Mouse (Mus musculus): ENCODE results near the gene Rgs8. TPM values are rescaled to one million over a fixed set of nuclear protein-coding genes. Genes with fewer than 3 reads are reported as not detected.

The Rgs8 gene
- 0.70 TPM in 1 of 2 replicates, not detected in the other for polyA plus RNA-seq (2011; ENCODE audit: insufficient read depth, insufficient read length, low replicate concordance, missing spikeins)

GRCm38 (mm10) chr1:153652938-153653623 is at the start of gene Rgs8:
Gene Rgs8, plus strand, starts transcription at chr1:153653025.
- Histone ChIP-seq H3K27ac (ENCODE audit: control insufficient read depth, insufficient read depth, low read depth, low read length, poor library complexity) (no peak within 1 kb of the TSS), H3K4me3 (replicated peaks; ENCODE audit: control insufficient read depth, low read depth, low read length) (no peak within 1 kb of the TSS)

GRCm38 (mm10) chr1:153617340-153617830 is 35.4 kb upstream of the Rgs8 start:
- Histone ChIP-seq H3K4me3 (replicated peaks; ENCODE audit: control insufficient read depth, low read depth, low read length) (no peak overlapping the region), H3K27ac (ENCODE audit: control insufficient read depth, insufficient read depth, low read depth, low read length, poor library complexity) (no peak overlapping the region), H3K4me1 (ENCODE audit: control insufficient read depth, insufficient read depth, low read length) (no peaks in the 10 kb centered on the region; the same call in 1 of the 2 replicates)
- TF ChIP-seq CTCF (IDR thresholded peaks at IDR 0.05; ENCODE audit: control insufficient read depth, insufficient read depth, low read length): no peak
- no peak for TF ChIP-seq POLR2A (IDR thresholded peaks at IDR 0.05; ENCODE audit: borderline replicate concordance, control insufficient read depth, low read depth, low read length)
- 28% methylated on average over 9 of the region's 9 CpGs for WGBS

More at GRCm38 (mm10) chr1:153652938-153653623, at the start of gene Rgs8:
- 15% methylated on average over 26 of the region's 26 CpGs for WGBS
- no peaks in the 10 kb centered on the region for H3K4me1 ChIP-seq (ENCODE audit: control insufficient read depth, insufficient read depth, low read length)
- TF ChIP-seq POLR2A (IDR thresholded peaks at IDR 0.05; ENCODE audit: borderline replicate concordance, control insufficient read depth, low read depth, low read length) (no peak), CTCF (IDR thresholded peaks at IDR 0.05; ENCODE audit: control insufficient read depth, insufficient read depth, low read length) (no peak)

- no peak overlapping the region for H3K4me3 ChIP-seq (replicated peaks; ENCODE audit: control insufficient read depth, low read depth, low read length)
- 28% methylated on average over 4 of the region's 4 CpGs for WGBS
- no peak for TF ChIP-seq POLR2A (IDR thresholded peaks at IDR 0.05; ENCODE audit: borderline replicate concordance, control insufficient read depth, low read depth, low read length)
- TF ChIP-seq CTCF (IDR thresholded peaks at IDR 0.05; ENCODE audit: control insufficient read depth, insufficient read depth, low read length): no peak
- no peak overlapping the region for H3K27ac ChIP-seq (ENCODE audit: control insufficient read depth, insufficient read depth, low read depth, low read length, poor library complexity)
- H3K4me1 ChIP-seq (ENCODE audit: control insufficient read depth, insufficient read depth, low read length): no peaks in the 10 kb centered on the region
Observed at GRCm38 (mm10) chr1:153623036-153623435, 29.8 kb upstream of the Rgs8 start.

- H3K27ac ChIP-seq (ENCODE audit: control insufficient read depth, insufficient read depth, low read depth, low read length, poor library complexity): no peak overlapping the region
- no peak overlapping the region for H3K4me3 ChIP-seq (replicated peaks; ENCODE audit: control insufficient read depth, low read depth, low read length)
- TF ChIP-seq POLR2A (IDR thresholded peaks at IDR 0.05; ENCODE audit: borderline replicate concordance, control insufficient read depth, low read depth, low read length) (no peak), CTCF (IDR thresholded peaks at IDR 0.05; ENCODE audit: control insufficient read depth, insufficient read depth, low read length) (no peak)
- WGBS: 21% methylated on average over 6 of the region's 6 CpGs
- no peaks in the 10 kb centered on the region; the same call in 1 of the 2 replicates for H3K4me1 ChIP-seq (ENCODE audit: control insufficient read depth, insufficient read depth, low read length)
Observed at GRCm38 (mm10) chr1:153632686-153633085, 20.1 kb upstream of the Rgs8 start.

GRCm38 (mm10) chr1:153635056-153635455 is 17.8 kb upstream of the Rgs8 start:
- no peak overlapping the region for H3K27ac ChIP-seq (ENCODE audit: control insufficient read depth, insufficient read depth, low read depth, low read length, poor library complexity)
- no peak overlapping the region for H3K4me3 ChIP-seq (replicated peaks; ENCODE audit: control insufficient read depth, low read depth, low read length)
- H3K4me1 ChIP-seq (ENCODE audit: control insufficient read depth, insufficient read depth, low read length): no peaks in the 10 kb centered on the region; the same call in 1 of the 2 replicates
- WGBS: 39% methylated on average over 5 of the region's 5 CpGs
- no peak for TF ChIP-seq CTCF (IDR thresholded peaks at IDR 0.05; ENCODE audit: control insufficient read depth, insufficient read depth, low read length)
- TF ChIP-seq POLR2A (IDR thresholded peaks at IDR 0.05; ENCODE audit: borderline replicate concordance, control insufficient read depth, low read depth, low read length): no peak

GRCm38 (mm10) chr1:153635521-153635920 is 17.3 kb upstream of the Rgs8 start:
- H3K4me3 ChIP-seq (replicated peaks; ENCODE audit: control insufficient read depth, low read depth, low read length): no peak overlapping the region
- H3K4me1 ChIP-seq (ENCODE audit: control insufficient read depth, insufficient read depth, low read length): no peaks in the 10 kb centered on the region; the same call in 1 of the 2 replicates
- H3K27ac ChIP-seq (ENCODE audit: control insufficient read depth, insufficient read depth, low read depth, low read length, poor library complexity): no peak overlapping the region
- WGBS: 72% methylated on average over 3 of the region's 3 CpGs
- TF ChIP-seq CTCF (IDR thresholded peaks at IDR 0.05; ENCODE audit: control insufficient read depth, insufficient read depth, low read length) (no peak), POLR2A (IDR thresholded peaks at IDR 0.05; ENCODE audit: borderline replicate concordance, control insufficient read depth, low read depth, low read length) (no peak)

- Histone ChIP-seq H3K4me1 (ENCODE audit: control insufficient read depth, insufficient read depth, low read length) (no peaks in the 10 kb centered on the region; the same call in none of the 2 replicates), H3K27ac (ENCODE audit: control insufficient read depth, insufficient read depth, low read depth, low read length, poor library complexity) (no peak overlapping the region), H3K4me3 (replicated peaks; ENCODE audit: control insufficient read depth, low read depth, low read length) (no peak overlapping the region)
- TF ChIP-seq CTCF (IDR thresholded peaks at IDR 0.05; ENCODE audit: control insufficient read depth, insufficient read depth, low read length) (no peak), POLR2A (IDR thresholded peaks at IDR 0.05; ENCODE audit: borderline replicate concordance, control insufficient read depth, low read depth, low read length) (no peak)
- WGBS: 85% methylated on average over 5 of the region's 5 CpGs
Observed at GRCm38 (mm10) chr1:153636821-153637220, 16.0 kb upstream of the Rgs8 start.

GRCm38 (mm10) chr1:153641492-153641939 is 11.3 kb upstream of the Rgs8 start:
- Histone ChIP-seq H3K4me3 (replicated peaks; ENCODE audit: control insufficient read depth, low read depth, low read length) (no peak overlapping the region), H3K27ac (ENCODE audit: control insufficient read depth, insufficient read depth, low read depth, low read length, poor library complexity) (no peak overlapping the region), H3K4me1 (ENCODE audit: control insufficient read depth, insufficient read depth, low read length) (no peaks in the 10 kb centered on the region; the same call in 1 of the 2 replicates)
- WGBS: 26% methylated on average over 9 of the region's 9 CpGs
- TF ChIP-seq CTCF (IDR thresholded peaks at IDR 0.05; ENCODE audit: control insufficient read depth, insufficient read depth, low read length) (no peak), POLR2A (IDR thresholded peaks at IDR 0.05; ENCODE audit: borderline replicate concordance, control insufficient read depth, low read depth, low read length) (no peak)
